Mouse (Mus musculus) embryonic fibroblast, embryonic 13.5 days (primary cell): ENCODE results near the gene Necab3.

ENCODE experiments used
- CTCF ChIP-seq: IDR thresholded peaks from 2 replicates; pipeline ENCODE4 v1.5.1; 2011; ENCODE audit warnings: mild to moderate bottlenecking, control low read depth, low read length, moderate library complexity, borderline replicate concordance; ENCODE audit not compliant: insufficient read depth
- POLR2A ChIP-seq: IDR thresholded peaks from 2 replicates; pipeline ENCODE4 v1.6.1; 2011; ENCODE audit warnings: low read depth, mild to moderate bottlenecking, control low read depth, low read length, moderate library complexity

DNA sequence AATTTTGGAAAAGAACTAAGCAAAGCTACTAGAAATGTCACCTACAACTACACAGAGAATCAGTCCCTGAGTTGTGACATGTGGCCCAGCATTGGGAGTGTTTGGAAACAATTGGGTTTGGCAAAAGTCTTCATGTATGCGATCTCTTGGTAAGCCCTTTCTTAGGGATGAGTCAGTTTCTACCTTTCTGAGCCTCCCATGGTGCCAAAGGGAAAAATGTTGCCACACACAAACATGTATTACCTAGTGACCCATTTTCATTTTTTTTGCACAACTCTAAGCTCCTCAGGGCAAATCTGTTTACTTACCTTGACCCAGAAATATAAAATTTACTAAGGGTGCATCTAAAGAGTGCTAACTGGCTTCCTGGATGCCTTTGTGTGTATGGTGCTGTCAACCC lies 48.3 kb upstream of the Necab3 start:
- TF ChIP-seq CTCF, result no peak
- TF ChIP-seq POLR2A, result no peak
